Mouse (Mus musculus): ENCODE results near the gene Gpc3. TPM values are rescaled to one million over a fixed set of nuclear protein-coding genes. Genes with fewer than 3 reads are reported as not detected.

Gpc3 gene
- polyA plus RNA-seq, 1 experiment from 2014 or later = 372 TPM

GRCm38 (mm10) chrX:52633976-52634375 is 20.2 kb upstream of the Gpc3 start:
- H3K4me2 ChIP-seq (ENCODE audit: low read depth, low read length) = no peak overlapping the region
- no peak overlapping the region for H3K4me3 ChIP-seq (ENCODE audit: low read length)
- 68% methylated on average over 6 of the region's 6 CpGs for WGBS
- H3K4me1 ChIP-seq (ENCODE audit: control insufficient read depth, insufficient read depth, low read length) = peaks cover 5% of the 10 kb centered on the region; the same call in 1 of the 2 replicates
- no peaks in the 10 kb centered on the region for H3K9me3 ChIP-seq (replicated peaks; ENCODE audit: control insufficient read depth, low read length)
- H3K27ac ChIP-seq (ENCODE audit: low read length) = no peak overlapping the region
- H3K36me3 ChIP-seq (ENCODE audit: control insufficient read depth, insufficient read depth) = no peaks in the 10 kb centered on the region
- no peaks in the 10 kb centered on the region for H3K27me3 ChIP-seq (ENCODE audit: control insufficient read depth, insufficient read depth, low read length)
- no peak for ATAC-seq (replicated peaks; ENCODE audit: extremely low read depth, insufficient read depth, low FRiP score)
- no peak overlapping the region for H3K9ac ChIP-seq (ENCODE audit: low read length)

DNA sequence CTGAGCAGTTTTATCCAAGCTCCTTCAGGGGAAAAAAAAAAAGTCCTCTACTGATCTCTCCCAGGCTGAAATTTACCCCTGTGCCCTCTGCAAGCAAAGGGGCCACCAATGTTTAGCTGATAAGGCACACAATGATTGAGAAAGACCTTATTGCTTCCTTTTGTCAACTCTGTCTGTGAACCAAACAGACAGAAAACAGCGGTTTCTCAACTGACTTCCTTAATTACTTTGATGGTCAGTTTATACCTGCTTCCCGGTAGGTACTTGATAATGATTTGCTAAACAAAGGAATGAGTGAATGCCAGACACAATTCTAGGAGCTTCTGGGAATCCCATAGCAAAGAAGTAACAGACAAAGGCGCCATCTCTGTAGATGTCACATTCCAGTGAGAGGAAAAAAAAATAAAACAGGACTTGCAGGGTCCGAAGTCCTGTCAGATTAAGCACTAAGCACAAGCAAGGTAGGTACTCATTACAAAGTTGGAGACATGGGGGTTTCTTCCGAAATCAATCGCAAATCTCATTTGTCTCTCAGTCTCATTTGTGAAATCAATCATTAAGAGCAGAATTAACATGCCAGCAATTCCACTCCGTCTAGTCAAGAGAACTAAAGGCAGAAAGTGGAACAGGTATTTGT is 19.1 kb upstream of the Gpc3 start:
- Histone ChIP-seq H3K27me3 (ENCODE audit: control insufficient read depth, insufficient read depth, low read length) (no peaks in the 10 kb centered on the region), H3K36me3 (ENCODE audit: control insufficient read depth, insufficient read depth) (no peaks in the 10 kb centered on the region), H3K9me3 (replicated peaks; ENCODE audit: control insufficient read depth, low read length) (no peaks in the 10 kb centered on the region), H3K4me2 (ENCODE audit: low read depth, low read length) (no peak overlapping the region), H3K27ac (ENCODE audit: low read length) (no peak overlapping the region), H3K4me1 (ENCODE audit: control insufficient read depth, insufficient read depth, low read length) (peaks cover 5% of the 10 kb centered on the region; the same call in 1 of the 2 replicates), H3K4me3 (ENCODE audit: low read length) (no peak overlapping the region), H3K9ac (ENCODE audit: low read length) (no peak overlapping the region)
- ATAC-seq (replicated peaks; ENCODE audit: extremely low read depth, insufficient read depth, low FRiP score) = no peak
- 28% methylated on average over 7 of the region's 7 CpGs for WGBS

- H3K9me3 ChIP-seq (replicated peaks; ENCODE audit: control insufficient read depth, low read length) = no peaks in the 10 kb centered on the region
- H3K9ac ChIP-seq (ENCODE audit: low read length) = no peak overlapping the region
- H3K4me1 ChIP-seq (ENCODE audit: control insufficient read depth, insufficient read depth, low read length) = no peaks in the 10 kb centered on the region; the same call in 1 of the 2 replicates
- 47% methylated on average over 6 of the region's 6 CpGs for WGBS
- H3K4me2 ChIP-seq (ENCODE audit: low read depth, low read length) = no peak overlapping the region
- H3K4me3 ChIP-seq (ENCODE audit: low read length) = no peak overlapping the region
- no peak; the same call in 1 of the 2 replicates for ATAC-seq (replicated peaks; ENCODE audit: extremely low read depth, insufficient read depth, low FRiP score)
- H3K27me3 ChIP-seq (ENCODE audit: control insufficient read depth, insufficient read depth, low read length) = no peaks in the 10 kb centered on the region
- peak overlapping the region; percentile 7 for H3K27ac ChIP-seq (ENCODE audit: low read length)
- no peaks in the 10 kb centered on the region for H3K36me3 ChIP-seq (ENCODE audit: control insufficient read depth, insufficient read depth)
Measured at GRCm38 (mm10) chrX:52626963-52627716, 13.4 kb upstream of the Gpc3 start.

DNA sequence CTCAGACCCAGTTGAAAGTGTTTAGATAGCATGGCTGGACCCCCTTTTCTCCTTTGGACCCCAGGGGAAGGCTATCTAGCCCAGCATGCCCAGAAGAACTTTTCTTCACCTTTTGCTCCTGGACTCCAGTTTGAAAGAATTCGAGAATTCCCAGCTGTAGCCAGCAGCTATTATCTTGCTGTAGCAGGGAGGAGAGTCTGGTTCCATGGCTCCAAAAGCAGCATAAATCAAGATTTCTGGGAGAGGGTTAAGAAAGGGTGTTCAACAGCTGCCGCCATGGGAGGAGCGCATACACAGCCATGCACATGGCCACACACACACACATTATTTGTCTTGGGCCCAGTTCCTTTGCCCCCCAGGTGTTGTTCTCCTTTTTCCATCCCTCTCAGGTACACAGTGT is 4.1 kb upstream of the Gpc3 start:
- Histone ChIP-seq H3K9me3 (replicated peaks; ENCODE audit: control insufficient read depth, low read length) (no peaks in the 10 kb centered on the region), H3K27ac (ENCODE audit: low read length) (no peak overlapping the region), H3K4me1 (ENCODE audit: control insufficient read depth, insufficient read depth, low read length) (peaks cover 4% of the 10 kb centered on the region), H3K4me3 (ENCODE audit: low read length) (no peak overlapping the region), H3K9ac (ENCODE audit: low read length) (no peak overlapping the region), H3K36me3 (ENCODE audit: control insufficient read depth, insufficient read depth) (no peaks in the 10 kb centered on the region), H3K27me3 (ENCODE audit: control insufficient read depth, insufficient read depth, low read length) (no peaks in the 10 kb centered on the region), H3K4me2 (ENCODE audit: low read depth, low read length) (no peak overlapping the region)
- no peak for ATAC-seq (replicated peaks; ENCODE audit: extremely low read depth, insufficient read depth, low FRiP score)
- 40% methylated on average over 3 of the region's 3 CpGs for WGBS

GRCm38 (mm10) chrX:52616152-52616551 is 2.4 kb upstream of the Gpc3 start:
- peaks cover 4% of the 10 kb centered on the region for H3K4me1 ChIP-seq (ENCODE audit: control insufficient read depth, insufficient read depth, low read length)
- H3K9me3 ChIP-seq (replicated peaks; ENCODE audit: control insufficient read depth, low read length) = no peaks in the 10 kb centered on the region
- H3K36me3 ChIP-seq (ENCODE audit: control insufficient read depth, insufficient read depth) = no peaks in the 10 kb centered on the region
- H3K4me3 ChIP-seq (ENCODE audit: low read length) = no peak overlapping the region
- H3K4me2 ChIP-seq (ENCODE audit: low read depth, low read length) = no peak overlapping the region
- H3K27me3 ChIP-seq (ENCODE audit: control insufficient read depth, insufficient read depth, low read length) = no peaks in the 10 kb centered on the region
- 65% methylated on average over 5 of the region's 5 CpGs for WGBS
- no peak overlapping the region for H3K27ac ChIP-seq (ENCODE audit: low read length)
- H3K9ac ChIP-seq (ENCODE audit: low read length) = no peak overlapping the region
- ATAC-seq (replicated peaks; ENCODE audit: extremely low read depth, insufficient read depth, low FRiP score) = no peak

GRCm38 (mm10) chrX:52614031-52614381 is 256 bp upstream of the Gpc3 start:
- H3K4me1 ChIP-seq (ENCODE audit: control insufficient read depth, insufficient read depth, low read length) = peaks cover 4% of the 10 kb centered on the region
- ATAC-seq (replicated peaks; ENCODE audit: extremely low read depth, insufficient read depth, low FRiP score) = peak; percentile 90
- H3K27ac ChIP-seq (ENCODE audit: low read length) = peak overlapping the region; percentile 76
- no peaks in the 10 kb centered on the region for H3K27me3 ChIP-seq (ENCODE audit: control insufficient read depth, insufficient read depth, low read length)
- H3K9me3 ChIP-seq (replicated peaks; ENCODE audit: control insufficient read depth, low read length) = no peaks in the 10 kb centered on the region
- H3K4me2 ChIP-seq (ENCODE audit: low read depth, low read length) = peak overlapping the region; percentile 74
- peak overlapping the region; percentile 70 for H3K9ac ChIP-seq (ENCODE audit: low read length)
- no peaks in the 10 kb centered on the region for H3K36me3 ChIP-seq (ENCODE audit: control insufficient read depth, insufficient read depth)
- H3K4me3 ChIP-seq (ENCODE audit: low read length) = peak overlapping the region; percentile 62
- WGBS = 15% methylated on average over 23 of the region's 23 CpGs

DNA sequence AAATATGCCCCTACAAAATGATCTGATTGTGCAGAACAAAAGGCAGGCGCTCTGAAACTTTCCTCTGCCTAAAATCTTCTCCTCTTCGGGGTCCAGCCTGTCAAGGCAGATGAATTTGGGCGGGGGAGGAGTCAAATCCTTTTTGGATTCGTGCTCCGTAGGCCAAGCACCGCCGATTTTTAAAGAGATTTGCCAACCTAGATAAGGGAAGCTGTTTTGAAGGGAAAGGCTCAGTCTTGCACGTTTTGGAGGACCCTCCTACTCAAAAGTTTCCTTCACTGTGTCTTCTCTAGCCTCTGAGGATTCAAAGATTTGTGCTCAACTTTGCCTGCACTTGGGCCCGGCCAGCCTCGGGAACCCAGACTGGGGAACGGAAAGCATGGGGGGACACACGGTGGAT is 944 bp downstream of the Gpc3 start:
- peaks cover 2% of the 10 kb centered on the region; the same call in 1 of the 2 replicates for H3K4me1 ChIP-seq (ENCODE audit: control insufficient read depth, insufficient read depth, low read length)
- no peak for ATAC-seq (replicated peaks; ENCODE audit: extremely low read depth, insufficient read depth, low FRiP score)
- peak overlapping the region; percentile 62 for H3K4me3 ChIP-seq (ENCODE audit: low read length)
- no peaks in the 10 kb centered on the region for H3K9me3 ChIP-seq (replicated peaks; ENCODE audit: control insufficient read depth, low read length)
- WGBS = 13% methylated on average over 12 of the region's 12 CpGs
- H3K4me2 ChIP-seq (ENCODE audit: low read depth, low read length) = peak overlapping the region; percentile 74
- peak overlapping the region; percentile 76 for H3K27ac ChIP-seq (ENCODE audit: low read length)
- no peaks in the 10 kb centered on the region for H3K27me3 ChIP-seq (ENCODE audit: control insufficient read depth, insufficient read depth, low read length)
- H3K36me3 ChIP-seq (ENCODE audit: control insufficient read depth, insufficient read depth) = no peaks in the 10 kb centered on the region
- H3K9ac ChIP-seq (ENCODE audit: low read length) = peak overlapping the region; percentile 70

DNA sequence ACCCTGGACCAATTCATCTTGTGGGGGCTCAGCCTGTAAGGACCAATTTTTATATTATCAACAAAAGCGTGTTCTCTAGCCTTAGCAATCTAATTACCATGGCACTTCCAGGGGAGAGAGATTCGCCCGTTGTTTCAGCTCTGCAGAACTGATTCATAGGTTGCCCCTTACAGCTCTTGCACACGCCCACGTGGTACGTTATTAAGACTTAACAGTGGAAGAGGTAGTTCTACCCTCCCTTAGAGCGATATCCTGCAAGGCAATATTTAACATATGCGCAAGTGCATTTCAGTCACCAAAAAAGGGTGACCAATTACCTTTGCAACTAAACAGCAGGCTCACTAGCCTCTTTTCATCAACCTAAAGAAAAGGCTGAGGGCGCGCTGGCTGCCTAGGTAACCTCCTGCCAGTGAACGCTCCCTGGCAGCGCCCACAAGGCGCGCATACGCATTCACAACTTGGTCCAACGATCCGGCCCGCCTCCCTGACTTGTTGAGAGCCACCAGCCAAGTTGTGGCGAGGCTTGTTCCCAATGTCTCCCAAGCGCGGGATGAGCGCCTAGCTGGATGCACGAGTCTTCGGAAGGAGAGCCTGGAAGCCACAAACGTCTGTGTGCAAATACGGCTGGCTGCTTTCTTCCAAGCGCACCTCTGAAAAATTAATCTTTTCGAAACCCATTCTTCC is 1.6 kb downstream of the Gpc3 start:
- H3K27me3 ChIP-seq (ENCODE audit: control insufficient read depth, insufficient read depth, low read length) = no peaks in the 10 kb centered on the region
- H3K4me2 ChIP-seq (ENCODE audit: low read depth, low read length) = peak overlapping the region; percentile 74
- no peaks in the 10 kb centered on the region for H3K36me3 ChIP-seq (ENCODE audit: control insufficient read depth, insufficient read depth)
- no peaks in the 10 kb centered on the region; the same call in 1 of the 2 replicates for H3K4me1 ChIP-seq (ENCODE audit: control insufficient read depth, insufficient read depth, low read length)
- no peak for ATAC-seq (replicated peaks; ENCODE audit: extremely low read depth, insufficient read depth, low FRiP score)
- WGBS = 21% methylated on average over 28 of the region's 28 CpGs
- H3K27ac ChIP-seq (ENCODE audit: low read length) = peak overlapping the region; percentile 76
- H3K9ac ChIP-seq (ENCODE audit: low read length) = peak overlapping the region; percentile 70
- H3K9me3 ChIP-seq (replicated peaks; ENCODE audit: control insufficient read depth, low read length) = no peaks in the 10 kb centered on the region
- H3K4me3 ChIP-seq (ENCODE audit: low read length) = peak overlapping the region; percentile 62

DNA sequence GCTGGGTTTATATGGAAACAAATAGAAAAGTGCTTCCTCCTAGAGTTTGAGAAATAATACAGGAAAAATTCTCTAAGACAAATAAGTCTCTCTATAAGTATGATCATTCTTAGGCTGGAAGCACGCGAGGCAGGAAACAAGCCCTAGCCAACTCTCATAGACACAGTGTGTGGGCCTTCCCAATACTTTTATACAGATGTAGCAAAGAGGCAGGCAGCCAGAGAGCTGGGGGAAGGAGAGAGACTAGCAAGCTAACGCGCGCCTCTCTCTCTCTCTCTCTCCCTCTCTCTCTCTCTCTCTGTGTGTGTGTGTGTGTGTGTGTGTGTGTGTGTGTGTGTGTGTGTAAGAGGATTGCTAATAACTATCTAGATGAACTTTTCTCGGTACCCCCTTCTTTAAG is 2.2 kb downstream of the Gpc3 start:
- Histone ChIP-seq H3K9ac (ENCODE audit: low read length) (no peak overlapping the region), H3K4me2 (ENCODE audit: low read depth, low read length) (peak overlapping the region; percentile 74), H3K4me3 (ENCODE audit: low read length) (peak overlapping the region; percentile 62), H3K27ac (ENCODE audit: low read length) (no peak overlapping the region), H3K4me1 (ENCODE audit: control insufficient read depth, insufficient read depth, low read length) (no peaks in the 10 kb centered on the region; the same call in 1 of the 2 replicates), H3K27me3 (ENCODE audit: control insufficient read depth, insufficient read depth, low read length) (no peaks in the 10 kb centered on the region), H3K36me3 (ENCODE audit: control insufficient read depth, insufficient read depth) (no peaks in the 10 kb centered on the region), H3K9me3 (replicated peaks; ENCODE audit: control insufficient read depth, low read length) (no peaks in the 10 kb centered on the region)
- no peak for ATAC-seq (replicated peaks; ENCODE audit: extremely low read depth, insufficient read depth, low FRiP score)
- 32% methylated on average over 6 of the region's 6 CpGs for WGBS
